Mouse (Mus musculus) spleen, adult 2 months (tissue): ENCODE measurements around the gene Gm49673.
"Not testable (repeated sequence)": the region's sequence is repeated elsewhere in the genome, so short reads cannot be mapped to it uniquely, and the experiment has no call there.

ENCODE experiments used
- CTCF ChIP-seq: fragments of 200-500 bp; IDR thresholded peaks from 2 replicates; pipeline ENCODE4 v1.5.1; 2011; ENCODE audit warnings: mild to moderate bottlenecking, inconsistent platforms; ENCODE audit not compliant: insufficient read depth, insufficient read length, insufficient replicate concordance; ENCODE audit errors: extremely low read depth
- POLR2A ChIP-seq: fragments of 200-500 bp; IDR thresholded peaks from 2 replicates; pipeline ENCODE4 v1.6.1; 2011; ENCODE audit warnings: low read depth, low read length, inconsistent platforms

DNA sequence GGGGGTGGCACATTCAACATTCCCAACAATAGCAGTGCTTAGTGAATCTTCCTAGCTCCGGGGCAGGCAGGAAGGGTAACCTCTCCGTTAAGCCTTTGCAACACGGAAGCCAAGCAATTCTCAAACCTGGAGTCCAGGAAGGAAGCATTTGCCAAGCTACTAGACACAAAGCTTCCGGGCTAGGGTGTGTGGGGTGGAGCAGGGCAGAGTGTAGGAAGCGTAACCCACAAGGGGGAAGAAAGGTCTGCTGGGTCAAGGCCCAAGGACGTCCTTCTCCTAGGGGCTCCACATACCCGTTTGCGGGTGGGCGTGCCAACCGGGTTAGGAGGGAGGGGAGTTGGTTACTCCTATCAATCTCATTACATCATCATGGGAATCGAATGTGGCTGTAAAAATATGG, 31.2 kb downstream of the Gm49673 start:
- TF ChIP-seq CTCF, POLR2A: not testable (repeated sequence)
